Comparison of ENCODE assay signal across 11 mouse cellular contexts in genomic region chr7:134027020-134027415, GRCm38 (mm10).
DNase-seq lines count a peak whose midpoint lies in the region; ATAC-seq and TF ChIP-seq lines count a peak whose summit lies in the region.
"Had no signal": no experiment of that assay in that cellular context is flagged by ENCODE, and none has a peak within 500 bp of the region (broad histone marks: within the 10 kb centered on the region; RNA-seq: fewer than 3 reads in every experiment).

No protein-coding gene starts in this region.

- 65% methylated on average over 5 of the region's 5 CpGs for WGBS in heart, embryonic 15.5 days
- WGBS in heart, adult 2 months = 49% methylated on average over 5 of the region's 5 CpGs
- WGBS in lung, postnatal 0 days = 65% methylated on average over 5 of the region's 5 CpGs
- 59% methylated on average over 5 of the region's 5 CpGs for WGBS in intestine, embryonic 16.5 days
- 65% methylated on average over 5 of the region's 5 CpGs for WGBS in stomach, embryonic 15.5 days

- no peaks in the 10 kb centered on the region for H3K79me2 ChIP-seq in heart, adult 2 months (replicated peaks; ENCODE audit: control insufficient read depth, insufficient read depth, low read length)

- intact Hi-C loops in heart, adult 2 months (cut with DNase I) = no loop called here

- TF ChIP-seq EP300 in heart, adult 2 months (IDR thresholded peaks at IDR 0.05; ENCODE audit: insufficient read depth, low read depth, low read length) = no peak
- TF ChIP-seq EP300 in lung, postnatal 0 days (IDR thresholded peaks at IDR 0.05) = no peak

- DNase-seq in heart, adult 2 months = no peak
- DNase-seq in lung, postnatal 0 days (ENCODE audit: low spot score) = no peak
- no peak for DNase-seq in lung, postnatal 25 days (ENCODE audit: low spot score)
- no peak for DNase-seq in left cerebral cortex, adult 8-10 months (ENCODE audit: low spot score in 2 of 2)
- DNase-seq: spleen, adult 18-20 months had no signal

- H3K36me3 ChIP-seq in heart, embryonic 15.5 days = no peaks in the 10 kb centered on the region
- no peaks in the 10 kb centered on the region for H3K36me3 ChIP-seq in heart, adult 2 months (ENCODE audit: control insufficient read depth, insufficient read depth, low read length)
- H3K36me3 ChIP-seq in lung, postnatal 0 days (ENCODE audit: insufficient read depth, low read length) = no peaks in the 10 kb centered on the region
- H3K36me3 ChIP-seq in intestine, embryonic 16.5 days (ENCODE audit: control insufficient read depth, insufficient read depth, low read length) = no peaks in the 10 kb centered on the region
- no peaks in the 10 kb centered on the region for H3K36me3 ChIP-seq in stomach, embryonic 15.5 days

- H3K9me3 ChIP-seq in heart, embryonic 15.5 days (replicated peaks) = no peaks in the 10 kb centered on the region
- no peaks in the 10 kb centered on the region for H3K9me3 ChIP-seq in lung, postnatal 0 days (ENCODE audit: low read length)
- H3K9me3 ChIP-seq in intestine, embryonic 16.5 days (ENCODE audit: control insufficient read depth, low read length) = no peaks in the 10 kb centered on the region
- no peaks in the 10 kb centered on the region for H3K9me3 ChIP-seq in stomach, embryonic 15.5 days

- no peak for ATAC-seq in heart, embryonic 15.5 days (replicated peaks; ENCODE audit: insufficient number of reproducible peaks, insufficient read depth, low FRiP score, low read depth)
- ATAC-seq in lung, postnatal 0 days = no peak
- ATAC-seq in intestine, embryonic 16.5 days = no peak
- ATAC-seq in stomach, embryonic 15.5 days (ENCODE audit: insufficient read depth, low FRiP score, low read depth) = no peak
- no peak for ATAC-seq in activated CD4-positive, CD25-positive, alpha-beta regulatory T cell, adult 4 months
- ATAC-seq: CD4-positive, CD25-positive, alpha-beta regulatory T cell, adult 4 months had no signal

- H3K4me1 ChIP-seq in heart, embryonic 15.5 days (replicated peaks) = peaks cover 11% of the 10 kb centered on the region
- peaks cover 3% of the 10 kb centered on the region for H3K4me1 ChIP-seq in heart, adult 2 months (ENCODE audit: control insufficient read depth, insufficient read depth, low read length)
- peaks cover 15% of the 10 kb centered on the region; the same call in 1 of the 2 replicates for H3K4me1 ChIP-seq in lung, postnatal 0 days (ENCODE audit: insufficient read depth, low read depth, low read length)
- H3K4me1 ChIP-seq in intestine, embryonic 16.5 days (ENCODE audit: control insufficient read depth, insufficient read depth, low read length) = peaks cover 13% of the 10 kb centered on the region
- 0 out of 2 replicates have a peak, but pooled peaks cover 14% of the 10 kb centered on the region for H3K4me1 ChIP-seq in stomach, embryonic 15.5 days

- no peak overlapping the region for H3K4me3 ChIP-seq in heart, embryonic 15.5 days
- H3K4me3 ChIP-seq in heart, adult 2 months = no peak overlapping the region
- H3K4me3 ChIP-seq in lung, postnatal 0 days (ENCODE audit: low read depth, low read length) = no peak overlapping the region
- H3K4me3 ChIP-seq in intestine, embryonic 16.5 days (ENCODE audit: low read length) = no peak overlapping the region
- no peak overlapping the region for H3K4me3 ChIP-seq in stomach, embryonic 15.5 days (replicated peaks)
- H3K4me3 ChIP-seq: erythroblast, embryonic 14.5 days had no signal

- peak overlapping the region; percentile 58 for H3K27ac ChIP-seq in heart, embryonic 15.5 days
- H3K27ac ChIP-seq in heart, adult 2 months = no peak overlapping the region
- H3K27ac ChIP-seq in lung, postnatal 0 days (ENCODE audit: low read length) = peak overlapping the region; percentile 51; the same call in 1 of the 2 replicates
- peak overlapping the region; percentile 70 for H3K27ac ChIP-seq in intestine, embryonic 16.5 days (ENCODE audit: low read length)
- H3K27ac ChIP-seq in stomach, embryonic 15.5 days = peak overlapping the region; percentile 63

- no peak overlapping the region for H3K4me2 ChIP-seq in heart, embryonic 15.5 days
- H3K4me2 ChIP-seq in lung, postnatal 0 days (replicated peaks; ENCODE audit: low read depth, low read length) = no peak overlapping the region
- no peak overlapping the region for H3K4me2 ChIP-seq in intestine, embryonic 16.5 days (ENCODE audit: low read depth, low read length)
- H3K4me2 ChIP-seq in stomach, embryonic 15.5 days = no peak overlapping the region

- H3K27me3 ChIP-seq in heart, embryonic 15.5 days = no peaks in the 10 kb centered on the region
- no peaks in the 10 kb centered on the region for H3K27me3 ChIP-seq in heart, adult 2 months (ENCODE audit: control insufficient read depth, insufficient read depth, low read length)
- H3K27me3 ChIP-seq in lung, postnatal 0 days (replicated peaks; ENCODE audit: insufficient read depth, low read length) = no peaks in the 10 kb centered on the region
- no peaks in the 10 kb centered on the region for H3K27me3 ChIP-seq in intestine, embryonic 16.5 days (replicated peaks; ENCODE audit: control insufficient read depth, insufficient read depth, low read length)
- H3K27me3 ChIP-seq in stomach, embryonic 15.5 days (replicated peaks) = no peaks in the 10 kb centered on the region

- TF ChIP-seq CTCF in heart, adult 2 months (IDR thresholded peaks at IDR 0.05) = no peak
- no peak for TF ChIP-seq CTCF in lung, postnatal 0 days (IDR thresholded peaks at IDR 0.05)

- TF ChIP-seq POLR2A in heart, adult 2 months (IDR thresholded peaks at IDR 0.05; ENCODE audit: insufficient read depth, low read depth, low read length) = no peak

- H3K9ac ChIP-seq in heart, embryonic 15.5 days = no peak overlapping the region
- no peak overlapping the region for H3K9ac ChIP-seq in heart, adult 2 months (ENCODE audit: low read depth, low read length)
- H3K9ac ChIP-seq in lung, postnatal 0 days (replicated peaks; ENCODE audit: low read depth) = no peak overlapping the region
- H3K9ac ChIP-seq in intestine, embryonic 16.5 days (ENCODE audit: low read depth, low read length) = no peak overlapping the region
- no peak overlapping the region for H3K9ac ChIP-seq in stomach, embryonic 15.5 days
